Mouse (Mus musculus) lung, postnatal 0 days (tissue): Measurements from ENCODE around the gene Arhgef10l. TPM values are rescaled to one million over a fixed set of nuclear protein-coding genes. Genes with fewer than 3 reads are reported as not detected.

Experiments used
- ATAC-seq: fragments of 200-750 bp; cut with Nextera tagmentation; 2 replicates; pipeline ENCODE4 v1.8.0; 2017; ENCODE audit warnings: moderate library complexity
- DNase-seq: peaks from one replicate; pipeline ENCODE4 v3.0.0-alpha.2; 2016; ENCODE audit warnings: low spot score
- H3K27ac ChIP-seq: fragments of 300-500 bp; sonication (generic); 2 replicates; pipeline ENCODE4 v1.5.1; 2014; ENCODE audit warnings: antibody characterized with exemption, mild to moderate bottlenecking, low read length, mixed read lengths
- H3K27me3 ChIP-seq: fragments of 300-500 bp; sonication (generic); replicated peaks from 2 replicates; pipeline ENCODE4 v1.6.1; 2014; ENCODE audit warnings: low read length, mixed read lengths; ENCODE audit not compliant: insufficient read depth
- H3K36me3 ChIP-seq: fragments of 300-500 bp; sonication (generic); 2 replicates; pipeline ENCODE4 v1.6.1; 2014; ENCODE audit warnings: low read length, mixed read lengths; ENCODE audit not compliant: insufficient read depth
- H3K4me1 ChIP-seq: fragments of 300-500 bp; sonication (generic); 2 replicates; pipeline ENCODE4 v1.6.1; 2014; ENCODE audit warnings: antibody characterized with exemption, low read depth, low read length, mixed read lengths; ENCODE audit not compliant: insufficient read depth
- H3K4me2 ChIP-seq: fragments of 300-500 bp; sonication (generic); replicated peaks from 2 replicates; pipeline ENCODE4 v1.6.1; 2014; ENCODE audit warnings: low read depth, mild to moderate bottlenecking, low read length, moderate library complexity, mixed read lengths
- H3K4me3 ChIP-seq: fragments of 300-500 bp; sonication (generic); 2 replicates; pipeline ENCODE4 v1.5.1; 2014; ENCODE audit warnings: low read depth, low read length
- H3K9ac ChIP-seq: fragments of 300-500 bp; sonication (generic); replicated peaks from 2 replicates; pipeline ENCODE4 v1.6.1; 2014; ENCODE audit warnings: low read depth, mild to moderate bottlenecking
- H3K9me3 ChIP-seq: fragments of 300-500 bp; sonication (generic); 2 replicates; pipeline ENCODE4 v1.6.1; 2016; ENCODE audit warnings: low read length, mixed read lengths
- CTCF ChIP-seq: IDR thresholded peaks from 2 replicates; pipeline ENCODE4 v1.5.1; 2016; ENCODE audit warnings: antibody characterized with exemption, mild to moderate bottlenecking
- EP300 ChIP-seq: IDR thresholded peaks from 2 replicates; pipeline ENCODE4 v1.6.1; 2016; ENCODE audit warnings: antibody characterized with exemption, mild to moderate bottlenecking, control low read depth
- WGBS: fragments of 180-500 bp; shearing (Covaris S2); extraction: QIAGEN DNeasy Blood & Tissue Kit; methylation state at CpG from one replicate; pipeline ENCODE4 v1.1.7; 2014; 5-methylcytosine and 5-hydroxymethylcytosine counted together
- polyA plus RNA-seq: library from polyadenylated mRNA; unstranded; fragments of >200 nt; fragmentation: Nextera tagmentation; extraction: Ambion mirVana; gene quantifications from 2 replicates; pipeline ENCODE4 v1.2.1, GENCODE M21; 2015

Gene Arhgef10l
- polyA plus RNA-seq, 1 experiment from 2014 or later, result 9.3 TPM

DNA sequence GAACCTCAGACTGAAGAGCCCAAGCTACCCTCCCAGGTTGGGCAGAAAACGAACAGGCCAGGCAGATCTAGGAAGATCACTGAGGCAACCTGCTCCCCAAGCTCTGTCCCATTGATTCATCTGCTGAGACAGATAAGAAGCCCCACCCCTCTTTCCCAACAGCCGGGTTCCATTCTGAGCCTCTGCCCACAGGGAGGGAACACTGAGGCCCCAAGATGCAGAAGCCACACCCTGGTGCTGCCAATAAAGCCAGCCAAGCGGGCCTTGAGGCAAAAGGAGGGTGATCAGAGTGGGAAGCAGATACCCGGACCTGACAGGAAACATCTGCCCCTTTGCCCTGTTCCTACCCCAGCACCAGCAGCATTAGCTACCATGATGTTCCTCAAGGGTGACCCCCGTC, 81.6 kb downstream of the Arhgef10l start:
- 60% methylated on average over 5 of the region's 5 CpGs for WGBS
- DNase-seq (no peak), ATAC-seq (no peak)
- H3K4me2 ChIP-seq, result no peak overlapping the region
- no peaks in the 10 kb centered on the region for H3K4me1 ChIP-seq
- no peak overlapping the region for H3K4me3 ChIP-seq
- no peaks in the 10 kb centered on the region for H3K27me3 ChIP-seq
- no peak overlapping the region for H3K9ac ChIP-seq
- H3K27ac ChIP-seq, result no peak overlapping the region
- H3K9me3 ChIP-seq, result no peaks in the 10 kb centered on the region
- TF ChIP-seq CTCF (no peak), EP300 (no peak)
- no peaks in the 10 kb centered on the region for H3K36me3 ChIP-seq

GRCm38 (mm10) chr4:140582390-140583088, 83.3 kb downstream of the Arhgef10l start:
- Histone ChIP-seq H3K9ac (no peak overlapping the region; the same call in 1 of the 2 replicates), H3K4me2 (no peak overlapping the region; the same call in 1 of the 2 replicates), H3K4me1 (no peaks in the 10 kb centered on the region), H3K27ac (peak overlapping the region; percentile 51; the same call in 1 of the 2 replicates), H3K27me3 (no peaks in the 10 kb centered on the region), H3K36me3 (peaks cover 3% of the 10 kb centered on the region; the same call in 1 of the 2 replicates), H3K4me3 (no peak overlapping the region), H3K9me3 (no peaks in the 10 kb centered on the region)
- DNase-seq (peak; percentile 12), ATAC-seq (no peak)
- WGBS, result 70% methylated on average over 14 of the region's 15 CpGs
- TF ChIP-seq EP300 (no peak), CTCF (no peak)

DNA sequence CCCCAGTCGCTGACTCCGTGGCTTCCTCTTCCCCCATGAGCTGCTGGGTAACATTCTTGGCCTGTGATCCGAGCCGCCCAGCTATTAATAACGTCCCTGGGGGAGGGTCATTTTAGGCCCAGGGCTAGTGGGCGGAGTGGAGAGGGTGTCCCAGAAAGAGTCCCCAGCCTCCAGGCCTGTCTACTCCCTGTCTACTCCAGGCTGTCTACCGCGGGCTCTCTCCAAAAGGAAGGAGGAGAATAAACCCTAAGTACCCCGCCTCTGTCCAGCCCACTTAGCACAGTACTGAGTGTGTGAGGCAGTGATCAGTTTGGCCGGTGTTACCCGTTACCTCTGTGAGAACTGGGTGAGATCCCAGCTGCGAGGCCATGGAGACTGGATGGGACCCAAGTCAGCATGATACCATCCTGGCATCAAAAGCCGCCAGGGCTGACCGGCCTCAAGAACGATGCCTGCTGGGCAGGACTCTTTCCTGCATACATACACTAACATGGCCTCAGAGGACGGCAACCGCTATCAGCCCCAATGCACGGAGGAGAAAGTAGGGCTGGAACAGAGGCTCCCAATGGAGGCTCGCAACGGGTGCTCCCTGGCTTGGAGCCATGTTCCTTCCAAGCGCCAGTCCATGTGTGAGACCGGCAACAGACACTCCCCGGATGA, 84.0 kb downstream of the Arhgef10l start:
- Histone ChIP-seq H3K4me1 (no peaks in the 10 kb centered on the region), H3K4me3 (peak overlapping the region; percentile 14; the same call in 1 of the 2 replicates)

DNA sequence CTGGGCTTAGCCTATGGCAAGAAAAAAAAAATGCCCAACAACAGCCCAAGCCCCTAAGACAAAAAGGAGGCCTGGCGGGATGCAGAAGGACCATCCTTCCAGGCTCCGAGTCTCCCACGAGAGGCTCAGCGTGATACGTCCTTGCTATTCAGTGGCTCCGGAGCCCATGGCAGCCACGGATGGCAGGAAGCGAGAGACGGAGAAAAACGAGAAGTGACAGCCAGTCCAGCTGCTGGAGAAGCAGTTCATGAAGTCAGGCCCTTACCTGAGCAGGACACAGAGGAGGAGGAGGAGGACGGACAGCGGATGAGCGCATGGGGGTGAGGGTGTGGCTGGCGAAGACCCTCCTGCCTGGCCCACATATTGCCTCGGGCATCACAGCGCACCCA, 84.5 kb downstream of the Arhgef10l start:
- DNase-seq (no peak), ATAC-seq (0 out of 2 replicates have a peak, but pooled peaks have one; percentile 2)
- Histone ChIP-seq H3K27ac (0 out of 2 replicates have a peak overlapping the region, but pooled peaks have one; percentile 32), H3K4me3 (peak overlapping the region; percentile 14; the same call in 1 of the 2 replicates), H3K9me3 (no peaks in the 10 kb centered on the region), H3K36me3 (peaks cover 3% of the 10 kb centered on the region; the same call in 1 of the 2 replicates), H3K27me3 (no peaks in the 10 kb centered on the region), H3K9ac (no peak overlapping the region), H3K4me1 (no peaks in the 10 kb centered on the region), H3K4me2 (peak overlapping the region; percentile 8; the same call in 1 of the 2 replicates)
- TF ChIP-seq CTCF (no peak), EP300 (no peak)
- 75% methylated on average over 16 of the region's 16 CpGs for WGBS

More for the DNA sequence above, 84.0 kb downstream of the Arhgef10l start:
- WGBS, result 52% methylated on average over 23 of the region's 23 CpGs
- H3K4me2 ChIP-seq, result no peak overlapping the region; the same call in 1 of the 2 replicates
- DNase-seq, result peak; percentile 62
- ATAC-seq, result peak; percentile 68
- peaks cover 3% of the 10 kb centered on the region; the same call in 1 of the 2 replicates for H3K36me3 ChIP-seq
- H3K27ac ChIP-seq, result peak overlapping the region; percentile 51; the same call in 1 of the 2 replicates
- H3K27me3 ChIP-seq, result no peaks in the 10 kb centered on the region
- no peaks in the 10 kb centered on the region for H3K9me3 ChIP-seq
- no peak overlapping the region; the same call in 1 of the 2 replicates for H3K9ac ChIP-seq
- TF ChIP-seq EP300, result no peak
- TF ChIP-seq CTCF, result no peak

DNA sequence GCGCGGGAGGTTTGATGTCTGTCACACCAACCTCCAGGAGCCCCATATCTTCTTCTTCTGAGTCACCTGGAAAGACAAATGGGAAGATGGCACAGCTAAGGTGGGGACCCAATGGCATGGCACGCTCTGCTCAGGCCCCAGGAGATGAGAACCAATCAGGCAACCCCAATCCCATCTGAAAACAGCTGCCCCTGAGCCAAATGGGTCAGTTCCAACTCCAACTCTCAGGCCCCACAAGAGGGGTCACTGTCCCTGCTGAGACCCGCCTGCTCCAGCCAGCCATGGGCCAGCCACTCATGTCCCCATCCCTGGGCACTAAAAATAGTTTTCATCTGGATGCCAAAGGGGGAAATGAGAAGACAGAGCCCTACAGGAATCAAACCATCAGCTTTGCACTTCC, 84.9 kb downstream of the Arhgef10l start:
- H3K9me3 ChIP-seq, result no peaks in the 10 kb centered on the region
- peaks cover 3% of the 10 kb centered on the region; the same call in 1 of the 2 replicates for H3K36me3 ChIP-seq
- no peak overlapping the region; the same call in 1 of the 2 replicates for H3K4me3 ChIP-seq
- DNase-seq, result no peak
- H3K4me1 ChIP-seq, result no peaks in the 10 kb centered on the region
- no peak for ATAC-seq
- WGBS, result 83% methylated on average over 4 of the region's 4 CpGs
- TF ChIP-seq CTCF, result no peak
- TF ChIP-seq EP300, result no peak
- no peaks in the 10 kb centered on the region for H3K27me3 ChIP-seq
- H3K9ac ChIP-seq, result no peak overlapping the region
- 0 out of 2 replicates have a peak overlapping the region, but pooled peaks have one; percentile 32 for H3K27ac ChIP-seq
- peak overlapping the region; percentile 8; the same call in 1 of the 2 replicates for H3K4me2 ChIP-seq

GRCm38 (mm10) chr4:140579576-140579975, 86.2 kb downstream of the Arhgef10l start:
- DNase-seq, result no peak
- H3K36me3 ChIP-seq, result peaks cover 3% of the 10 kb centered on the region; the same call in 1 of the 2 replicates

More at GRCm38 (mm10) chr4:140579576-140579975, 86.2 kb downstream of the Arhgef10l start:
- Histone ChIP-seq H3K9ac (no peak overlapping the region), H3K27ac (no peak overlapping the region), H3K4me1 (no peaks in the 10 kb centered on the region), H3K27me3 (no peaks in the 10 kb centered on the region), H3K4me3 (no peak overlapping the region), H3K9me3 (no peaks in the 10 kb centered on the region), H3K4me2 (no peak overlapping the region)
- ATAC-seq, result no peak
- 71% methylated on average over 8 of the region's 8 CpGs for WGBS
- TF ChIP-seq CTCF (no peak), EP300 (no peak)
